Mouse (Mus musculus) intestine, embryonic 15.5 days (tissue): ENCODE results near the gene Usp43. TPM values are rescaled to one million over a fixed set of nuclear protein-coding genes. Genes with fewer than 3 reads are reported as not detected.

ENCODE experiments used
- ATAC-seq: fragments of 200-750 bp; cut with Nextera tagmentation; 2 replicates; pipeline ENCODE4 v1.8.0; 2017; ENCODE audit warnings: moderate TSS enrichment, moderate library complexity
- H3K27ac ChIP-seq: fragments of 300-500 bp; sonication (generic); 2 replicates; pipeline ENCODE4 v1.5.1; 2015; ENCODE audit warnings: mild to moderate bottlenecking, inconsistent platforms
- H3K27me3 ChIP-seq: fragments of 300-500 bp; sonication (generic); replicated peaks from 2 replicates; pipeline ENCODE4 v1.6.1; 2015; ENCODE audit warnings: inconsistent platforms
- H3K36me3 ChIP-seq: fragments of 300-500 bp; sonication (generic); 2 replicates; pipeline ENCODE4 v1.6.1; 2015; ENCODE audit warnings: inconsistent platforms
- H3K4me1 ChIP-seq: fragments of 300-500 bp; sonication (generic); replicated peaks from 2 replicates; pipeline ENCODE4 v1.6.1; 2015; ENCODE audit warnings: inconsistent platforms
- H3K4me2 ChIP-seq: fragments of 300-500 bp; sonication (generic); replicated peaks from 2 replicates; pipeline ENCODE4 v1.6.1; 2015; ENCODE audit warnings: mild to moderate bottlenecking, inconsistent platforms
- H3K4me3 ChIP-seq: fragments of 300-500 bp; sonication (generic); replicated peaks from 2 replicates; pipeline ENCODE4 v1.5.1; 2015; ENCODE audit warnings: inconsistent platforms
- H3K9ac ChIP-seq: fragments of 300-500 bp; sonication (generic); 2 replicates; pipeline ENCODE4 v1.6.1; 2015; ENCODE audit warnings: inconsistent platforms
- H3K9me3 ChIP-seq: fragments of 300-500 bp; sonication (generic); 2 replicates; pipeline ENCODE4 v1.6.1; 2016; ENCODE audit warnings: inconsistent platforms
- WGBS: fragments of 180-500 bp; shearing (Covaris S2); methylation state at CpG from one replicate; pipeline ENCODE4 v1.1.7; 2015; 5-methylcytosine and 5-hydroxymethylcytosine counted together
- polyA plus RNA-seq: library from polyadenylated mRNA; unstranded; fragments of >200 nt; fragmentation: Nextera tagmentation; extraction: Ambion mirVana; gene quantifications from 2 replicates; pipeline ENCODE4 v1.2.1, GENCODE M21; 2015

The Usp43 gene
- polyA plus RNA-seq, 1 experiment from 2014 or later: 5.4 TPM

GRCm38 (mm10) chr11:67925000-67925399 lies 3.0 kb upstream of the Usp43 start:
- no peaks in the 10 kb centered on the region for H3K9me3 ChIP-seq
- no peak overlapping the region for H3K4me2 ChIP-seq
- H3K27me3 ChIP-seq: peaks cover 1% of the 10 kb centered on the region; the same call in 1 of the 2 replicates
- H3K4me1 ChIP-seq: no peaks in the 10 kb centered on the region
- no peak overlapping the region for H3K4me3 ChIP-seq
- 81% methylated on average over 13 of the region's 13 CpGs for WGBS
- no peaks in the 10 kb centered on the region for H3K36me3 ChIP-seq
- no peak overlapping the region for H3K27ac ChIP-seq
- no peak for ATAC-seq
- no peak overlapping the region for H3K9ac ChIP-seq

GRCm38 (mm10) chr11:67923720-67924119 lies 1.8 kb upstream of the Usp43 start:
- peaks cover 2% of the 10 kb centered on the region; the same call in 1 of the 2 replicates for H3K27me3 ChIP-seq
- ATAC-seq: no peak
- H3K9me3 ChIP-seq: no peaks in the 10 kb centered on the region
- H3K4me3 ChIP-seq: peak overlapping the region; percentile 74; the same call in 1 of the 2 replicates
- peak overlapping the region; percentile 99; the same call in 1 of the 2 replicates for H3K4me2 ChIP-seq
- 85% methylated on average over 5 of the region's 5 CpGs for WGBS
- no peak overlapping the region for H3K9ac ChIP-seq
- H3K36me3 ChIP-seq: no peaks in the 10 kb centered on the region
- H3K27ac ChIP-seq: peak overlapping the region; percentile 93
- no peaks in the 10 kb centered on the region for H3K4me1 ChIP-seq

- peak; percentile 83 for ATAC-seq
- peaks cover 2% of the 10 kb centered on the region; the same call in 1 of the 2 replicates for H3K27me3 ChIP-seq
- peak overlapping the region; percentile 74 for H3K4me3 ChIP-seq
- no peaks in the 10 kb centered on the region for H3K4me1 ChIP-seq
- WGBS: 0% methylated on average over 12 of the region's 12 CpGs
- H3K9me3 ChIP-seq: no peaks in the 10 kb centered on the region
- peak overlapping the region; percentile 99 for H3K4me2 ChIP-seq
- H3K36me3 ChIP-seq: no peaks in the 10 kb centered on the region
- H3K27ac ChIP-seq: peak overlapping the region; percentile 93
- H3K9ac ChIP-seq: peak overlapping the region; percentile 74
Measured at GRCm38 (mm10) chr11:67922755-67923125, 787 bp upstream of the Usp43 start.

- 2% methylated on average over 47 of the region's 47 CpGs for WGBS
- peak; percentile 50 for ATAC-seq
Measured at GRCm38 (mm10) chr11:67921091-67921826, 694 bp downstream of the Usp43 start.

GRCm38 (mm10) chr11:67920226-67920960 lies 1.6 kb downstream of the Usp43 start:
- WGBS: 38% methylated on average over 9 of the region's 9 CpGs
- no peak overlapping the region for H3K27ac ChIP-seq
- H3K9me3 ChIP-seq: no peaks in the 10 kb centered on the region
- peak overlapping the region; percentile 99 for H3K4me2 ChIP-seq
- no peak for ATAC-seq
- peaks cover 2% of the 10 kb centered on the region; the same call in 1 of the 2 replicates for H3K27me3 ChIP-seq
- no peak overlapping the region for H3K9ac ChIP-seq
- no peaks in the 10 kb centered on the region for H3K36me3 ChIP-seq
- H3K4me3 ChIP-seq: peak overlapping the region; percentile 74
- H3K4me1 ChIP-seq: no peaks in the 10 kb centered on the region

More at GRCm38 (mm10) chr11:67921091-67921826, 694 bp downstream of the Usp43 start:
- Histone ChIP-seq H3K4me1 (no peaks in the 10 kb centered on the region), H3K4me2 (peak overlapping the region; percentile 99), H3K27me3 (peaks cover 2% of the 10 kb centered on the region; the same call in 1 of the 2 replicates), H3K36me3 (no peaks in the 10 kb centered on the region), H3K4me3 (peak overlapping the region; percentile 74), H3K27ac (peak overlapping the region; percentile 91), H3K9ac (peak overlapping the region; percentile 74), H3K9me3 (no peaks in the 10 kb centered on the region)

- Histone ChIP-seq H3K4me2 (0 out of 2 replicates have a peak overlapping the region, but pooled peaks have one; percentile 99), H3K9me3 (no peaks in the 10 kb centered on the region), H3K27ac (no peak overlapping the region), H3K9ac (no peak overlapping the region), H3K36me3 (no peaks in the 10 kb centered on the region), H3K27me3 (peaks cover 2% of the 10 kb centered on the region; the same call in 1 of the 2 replicates), H3K4me3 (no peak overlapping the region), H3K4me1 (no peaks in the 10 kb centered on the region)
- no peak for ATAC-seq
- 55% methylated on average over 5 of the region's 5 CpGs for WGBS
Measured at GRCm38 (mm10) chr11:67919593-67919992, 2.4 kb downstream of the Usp43 start.

GRCm38 (mm10) chr11:67917126-67917525 lies 4.8 kb downstream of the Usp43 start:
- Histone ChIP-seq H3K9me3 (no peaks in the 10 kb centered on the region), H3K27me3 (peaks cover 2% of the 10 kb centered on the region; the same call in 1 of the 2 replicates), H3K4me2 (no peak overlapping the region), H3K9ac (no peak overlapping the region), H3K36me3 (no peaks in the 10 kb centered on the region), H3K4me3 (no peak overlapping the region), H3K27ac (no peak overlapping the region), H3K4me1 (peaks cover 2% of the 10 kb centered on the region; the same call in 1 of the 2 replicates)
- no peak for ATAC-seq
- 80% methylated on average over 3 of the region's 3 CpGs for WGBS

- H3K9ac ChIP-seq: no peak overlapping the region
- 82% methylated on average over 5 of the region's 5 CpGs for WGBS
- no peak overlapping the region for H3K4me3 ChIP-seq
- H3K4me1 ChIP-seq: peaks cover 2% of the 10 kb centered on the region; the same call in 1 of the 2 replicates
- no peak for ATAC-seq
- no peaks in the 10 kb centered on the region for H3K27me3 ChIP-seq
- H3K9me3 ChIP-seq: no peaks in the 10 kb centered on the region
- H3K4me2 ChIP-seq: no peak overlapping the region
- no peaks in the 10 kb centered on the region for H3K36me3 ChIP-seq
- H3K27ac ChIP-seq: no peak overlapping the region
Measured at GRCm38 (mm10) chr11:67911074-67911473, 10.9 kb downstream of the Usp43 start.

- Histone ChIP-seq H3K27me3 (no peaks in the 10 kb centered on the region), H3K4me2 (no peak overlapping the region), H3K4me3 (no peak overlapping the region), H3K9ac (no peak overlapping the region), H3K4me1 (no peaks in the 10 kb centered on the region), H3K27ac (no peak overlapping the region), H3K9me3 (no peaks in the 10 kb centered on the region), H3K36me3 (no peaks in the 10 kb centered on the region)
- 85% methylated on average over 4 of the region's 4 CpGs for WGBS
- no peak for ATAC-seq
Measured at GRCm38 (mm10) chr11:67903756-67904155, 18.2 kb downstream of the Usp43 start.

- no peak overlapping the region for H3K27ac ChIP-seq
- H3K36me3 ChIP-seq: no peaks in the 10 kb centered on the region
- H3K27me3 ChIP-seq: no peaks in the 10 kb centered on the region
- no peak overlapping the region for H3K4me2 ChIP-seq
- no peak overlapping the region for H3K9ac ChIP-seq
- H3K9me3 ChIP-seq: no peaks in the 10 kb centered on the region
- WGBS: 44% methylated on average over 8 of the region's 8 CpGs
- ATAC-seq: peak; percentile 61; the same call in 1 of the 2 replicates
- 0 out of 2 replicates have a peak, but pooled peaks cover 7% of the 10 kb centered on the region for H3K4me1 ChIP-seq
- no peak overlapping the region for H3K4me3 ChIP-seq
Measured at GRCm38 (mm10) chr11:67897064-67897560, 24.8 kb downstream of the Usp43 start.

- no peaks in the 10 kb centered on the region for H3K9me3 ChIP-seq
- ATAC-seq: no peak
- no peaks in the 10 kb centered on the region for H3K36me3 ChIP-seq
- H3K27me3 ChIP-seq: no peaks in the 10 kb centered on the region
- H3K4me1 ChIP-seq: 0 out of 2 replicates have a peak, but pooled peaks cover 7% of the 10 kb centered on the region
- WGBS: 76% methylated on average over 7 of the region's 7 CpGs
- no peak overlapping the region for H3K4me3 ChIP-seq
- H3K4me2 ChIP-seq: no peak overlapping the region
- H3K27ac ChIP-seq: no peak overlapping the region
- no peak overlapping the region for H3K9ac ChIP-seq
Measured at GRCm38 (mm10) chr11:67895641-67896040, 26.3 kb downstream of the Usp43 start.

GRCm38 (mm10) chr11:67888521-67888920 lies 33.4 kb downstream of the Usp43 start:
- Histone ChIP-seq H3K4me1 (no peaks in the 10 kb centered on the region), H3K27ac (no peak overlapping the region), H3K9me3 (no peaks in the 10 kb centered on the region), H3K9ac (no peak overlapping the region), H3K4me2 (no peak overlapping the region), H3K4me3 (no peak overlapping the region), H3K36me3 (no peaks in the 10 kb centered on the region), H3K27me3 (no peaks in the 10 kb centered on the region)
- no peak for ATAC-seq
- 77% methylated on average over 5 of the region's 5 CpGs for WGBS
